Mouse (Mus musculus): ENCODE data around the gene Gps2.

DNA sequence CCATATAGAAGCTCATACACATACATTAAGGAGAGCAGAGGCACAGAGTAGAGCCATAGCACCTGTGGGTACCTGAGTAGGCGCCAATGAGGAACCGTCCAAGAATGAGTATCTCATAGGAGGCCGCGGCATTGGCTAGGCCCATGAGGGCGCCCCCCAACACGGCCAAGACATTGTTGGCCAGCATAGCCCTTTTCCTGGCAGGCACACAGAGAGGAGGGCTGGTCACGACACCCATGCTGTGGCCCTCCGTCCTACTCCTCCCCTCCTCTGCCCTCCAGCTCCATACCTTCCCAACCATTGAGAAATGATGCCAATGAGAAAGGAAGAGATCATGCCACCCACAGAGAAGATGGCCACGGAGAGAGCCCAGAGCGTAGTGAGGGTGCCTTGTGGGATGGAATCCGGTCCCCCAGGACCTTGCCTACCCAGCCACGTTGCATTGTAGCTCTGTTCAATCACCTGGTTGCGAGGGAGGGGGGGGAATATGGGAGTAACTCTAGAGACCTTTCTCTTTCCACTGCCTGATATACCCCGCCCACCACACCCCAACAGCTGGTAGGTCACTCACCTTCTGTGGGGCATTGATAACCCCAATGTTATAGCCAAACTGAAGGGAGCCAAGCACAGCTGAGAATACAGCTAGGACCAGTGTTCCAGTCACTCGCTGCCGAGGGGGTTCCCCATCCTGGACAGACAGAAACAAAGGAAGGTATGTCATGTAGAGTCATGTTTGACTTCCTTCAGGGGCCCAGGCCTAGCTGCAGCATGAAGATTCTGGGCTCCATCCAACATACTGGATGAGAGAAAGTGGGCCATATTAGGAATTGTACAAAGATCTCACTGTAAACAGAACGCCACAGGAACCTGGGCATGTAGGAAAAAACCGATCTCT is 32.6 kb downstream of the Gps2 start:
- no peak for TF ChIP-seq TAL1 (IDR thresholded peaks at IDR 0.05; ENCODE audit: low read length)
- TF ChIP-seq MYC (IDR thresholded peaks at IDR 0.05; ENCODE audit: low read depth, low read length) = no peak
- TF ChIP-seq CTCF (IDR thresholded peaks at IDR 0.05 in 2 of 3, conservative IDR thresholded peaks at IDR 0.05 in 1 of 3; ENCODE audit: control insufficient read depth in 1 of 3, insufficient read depth in 1 of 3, low read depth in 2 of 3, low read length in 3 of 3, poor library complexity in 1 of 3, severe bottlenecking in 1 of 3) = no peak
- TF ChIP-seq RCOR1 (IDR thresholded peaks at IDR 0.05; ENCODE audit: low read depth, low read length) = no peak
- TF ChIP-seq EP300 (IDR thresholded peaks at IDR 0.05; ENCODE audit: low read depth in 1 of 2, low read length in 2 of 2) = no peak
- no peak for TF ChIP-seq MXI1 (IDR thresholded peaks at IDR 0.05; ENCODE audit: low read depth, low read length)
- TF ChIP-seq POLR2A (IDR thresholded peaks at IDR 0.05; ENCODE audit: control insufficient read depth in 1 of 2, insufficient read depth in 1 of 2, low read depth in 1 of 2, low read length in 2 of 2, poor library complexity in 1 of 2) = no peak
- TF ChIP-seq MYB (IDR thresholded peaks at IDR 0.05; ENCODE audit: low read depth, low read length) = no peak
- TF ChIP-seq BHLHE40 (IDR thresholded peaks at IDR 0.05; ENCODE audit: borderline replicate concordance, low read depth, low read length) = no peak

Measured in MEL (cell line).